Mouse (Mus musculus): ENCODE measurements at regions not wholly inside any gene's neighbourhood (a gene's known extent, or its start where the extent isn't known, plus 50 kb on each side); places are given as distances from the start of the nearest gene placed in this dataset.
A peak's percentile ranks its signal among the peaks of the same experiment; 100 is the strongest.

- no peak for DNase-seq
These were observed 613.4 kb upstream of the 4930412O13Rik start for GRCm38 (mm10) chr2:9267675-9268074.

GRCm38 (mm10) chr2:9283441-9283840 lies 597.6 kb upstream of the 4930412O13Rik start:
- no peak for DNase-seq

- no peak for DNase-seq
These were observed 595.3 kb upstream of the 4930412O13Rik start for GRCm38 (mm10) chr2:9285800-9286199.

- no peak for DNase-seq
These were observed 594.0 kb upstream of the 4930412O13Rik start for GRCm38 (mm10) chr2:9287077-9287476.

- no peak for DNase-seq
These were observed 593.4 kb upstream of the 4930412O13Rik start for GRCm38 (mm10) chr2:9287623-9288022.

GRCm38 (mm10) chr2:9331630-9332352 lies 549.3 kb upstream of the 4930412O13Rik start:
- DNase-seq: peak; percentile 24

- no peak for DNase-seq
These were observed 532.1 kb upstream of the 4930412O13Rik start for GRCm38 (mm10) chr2:9348982-9349381.

- no peak for DNase-seq
These were observed 531.1 kb upstream of the 4930412O13Rik start for GRCm38 (mm10) chr2:9349994-9350393.

GRCm38 (mm10) chr2:9352190-9352589 lies 528.9 kb upstream of the 4930412O13Rik start:
- peak; percentile 56 for DNase-seq

- DNase-seq: no peak
These were observed 521.0 kb upstream of the 4930412O13Rik start for GRCm38 (mm10) chr2:9360020-9360419.

- DNase-seq: no peak
These were observed 513.1 kb upstream of the 4930412O13Rik start for GRCm38 (mm10) chr2:9367801-9368584.

GRCm38 (mm10) chr2:9369572-9369971 lies 511.5 kb upstream of the 4930412O13Rik start:
- no peak for DNase-seq

- DNase-seq: no peak
These were observed 494.5 kb upstream of the 4930412O13Rik start for GRCm38 (mm10) chr2:9386566-9386965.

GRCm38 (mm10) chr2:9388058-9388457 lies 493.0 kb upstream of the 4930412O13Rik start:
- peak; percentile 9 for DNase-seq

- no peak for DNase-seq
These were observed 485.6 kb upstream of the 4930412O13Rik start for GRCm38 (mm10) chr2:9395379-9395999.

- DNase-seq: no peak
These were observed 479.6 kb upstream of the 4930412O13Rik start for GRCm38 (mm10) chr2:9401461-9401860.

- no peak for DNase-seq
These were observed 478.8 kb upstream of the 4930412O13Rik start for GRCm38 (mm10) chr2:9402281-9402680.

GRCm38 (mm10) chr2:9409075-9409474 lies 472.0 kb upstream of the 4930412O13Rik start:
- DNase-seq: peak; percentile 34

GRCm38 (mm10) chr2:9422686-9423085 lies 458.4 kb upstream of the 4930412O13Rik start:
- DNase-seq: no peak

- no peak for DNase-seq
These were observed 457.5 kb upstream of the 4930412O13Rik start for GRCm38 (mm10) chr2:9423534-9423933.

GRCm38 (mm10) chr2:9433110-9433940 lies 447.7 kb upstream of the 4930412O13Rik start:
- DNase-seq: peak; percentile 20

GRCm38 (mm10) chr2:9435155-9435872 lies 445.7 kb upstream of the 4930412O13Rik start:
- DNase-seq: no peak
